Mouse (Mus musculus) hematopoietic stem cell, adult 5-6 weeks (primary cell): ENCODE results near the gene Rsph1. TPM values are rescaled to one million over a fixed set of nuclear protein-coding genes. Genes with fewer than 3 reads are reported as not detected.

Experiments
- ATAC-seq, 2 experiments: fragments of 125-278 bp in 1 of 2; replicated peaks in 1 of 2; 2 replicates each; pipeline ENCODE4 v1.8.0; 2016 to 2017; ENCODE audit warnings: inconsistent platforms in 2 of 2, mild to moderate bottlenecking in 2 of 2, moderate number of reproducible peaks in 2 of 2, low read depth in 1 of 2, moderate TSS enrichment in 1 of 2; ENCODE audit not compliant: low FRiP score in 2 of 2, poor library complexity in 2 of 2, severe bottlenecking in 2 of 2, insufficient read depth in 1 of 2, low TSS enrichment in 1 of 2
- total RNA-seq: library from RNA; stranded (forward); fragments of 172-1452, 232-1000 nt; gene quantifications from 2 replicates; pipeline ENCODE4 v1.2.3, GENCODE M21; 2017

Rsph1 gene
- total RNA-seq, 1 experiment from 2014 or later = 2.9 TPM

DNA sequence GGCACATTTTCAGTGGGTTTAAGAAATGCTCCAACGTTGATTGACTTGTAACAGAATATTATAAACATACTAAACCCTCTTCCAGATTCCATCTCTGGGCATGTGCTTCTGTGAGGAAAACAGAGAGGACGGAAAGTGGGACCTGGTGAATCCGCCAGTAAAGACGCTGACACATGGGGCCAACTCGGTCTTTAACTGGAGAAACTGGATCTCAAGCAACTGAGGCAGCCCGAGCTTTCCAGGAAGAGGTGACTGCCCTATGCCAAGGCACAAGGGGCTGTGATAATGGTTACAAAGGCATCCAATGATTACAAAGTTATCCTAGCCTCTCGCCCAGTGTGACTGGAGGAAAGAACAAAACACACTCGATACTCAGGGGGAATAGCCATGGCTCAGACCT is 36.0 kb downstream of the Rsph1 start:
- ATAC-seq = no peak

DNA sequence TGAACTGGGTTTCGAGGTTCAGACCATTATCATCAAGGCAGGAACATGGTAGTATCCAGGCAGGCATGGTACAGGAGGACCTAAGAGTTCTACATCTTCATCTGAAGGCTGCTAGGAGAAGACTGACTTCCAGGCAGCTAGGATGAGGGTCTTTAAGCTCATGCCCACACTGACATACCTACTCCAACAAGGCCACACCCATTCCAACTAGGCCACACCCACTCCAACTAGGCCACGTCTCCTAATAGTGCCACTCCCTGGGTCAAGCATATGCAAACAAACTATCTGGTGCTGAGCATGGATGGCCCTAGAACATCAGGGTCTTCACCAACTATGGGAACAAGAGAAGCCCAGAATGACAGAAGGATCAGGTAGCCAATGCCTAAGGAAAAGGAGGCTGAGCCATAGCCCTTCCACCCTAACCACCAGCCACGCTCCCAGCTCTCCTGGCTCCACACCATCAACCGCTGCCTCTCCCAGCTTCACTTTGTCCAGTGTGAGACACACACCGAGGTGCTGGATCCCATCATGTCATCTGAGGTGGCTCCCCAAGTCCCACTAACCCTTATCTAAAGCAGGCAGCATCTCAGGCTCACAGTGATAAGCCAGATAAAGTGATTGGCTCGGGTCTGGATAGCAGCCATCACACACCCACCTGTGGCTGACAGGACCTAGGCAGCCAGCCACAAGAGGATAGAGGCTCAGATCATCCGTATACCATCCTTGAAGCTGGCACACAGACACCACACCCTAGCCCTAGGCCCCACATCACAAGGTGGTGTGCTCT is 38.8 kb downstream of the Rsph1 start:
- ATAC-seq = no peak

DNA sequence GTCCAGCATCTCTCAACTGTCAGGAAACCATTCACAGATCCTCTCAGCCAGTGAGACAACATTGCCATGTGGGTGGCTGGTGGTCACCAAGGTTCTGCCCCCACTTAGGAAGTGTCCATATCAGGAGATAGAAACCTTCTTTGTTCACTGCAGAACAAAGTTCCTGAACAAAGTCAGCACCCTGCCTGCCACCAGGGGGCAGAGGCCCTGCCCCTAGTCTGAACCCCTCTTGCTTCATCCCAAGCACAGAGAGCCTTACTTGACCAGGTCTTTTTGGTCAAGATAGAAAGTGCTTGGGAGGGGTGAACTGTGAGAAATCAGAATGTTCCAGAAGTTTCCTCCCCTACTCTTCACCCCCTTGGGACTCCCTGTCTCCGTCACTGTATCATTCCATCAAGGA is 41.3 kb downstream of the Rsph1 start:
- no peak for ATAC-seq

DNA sequence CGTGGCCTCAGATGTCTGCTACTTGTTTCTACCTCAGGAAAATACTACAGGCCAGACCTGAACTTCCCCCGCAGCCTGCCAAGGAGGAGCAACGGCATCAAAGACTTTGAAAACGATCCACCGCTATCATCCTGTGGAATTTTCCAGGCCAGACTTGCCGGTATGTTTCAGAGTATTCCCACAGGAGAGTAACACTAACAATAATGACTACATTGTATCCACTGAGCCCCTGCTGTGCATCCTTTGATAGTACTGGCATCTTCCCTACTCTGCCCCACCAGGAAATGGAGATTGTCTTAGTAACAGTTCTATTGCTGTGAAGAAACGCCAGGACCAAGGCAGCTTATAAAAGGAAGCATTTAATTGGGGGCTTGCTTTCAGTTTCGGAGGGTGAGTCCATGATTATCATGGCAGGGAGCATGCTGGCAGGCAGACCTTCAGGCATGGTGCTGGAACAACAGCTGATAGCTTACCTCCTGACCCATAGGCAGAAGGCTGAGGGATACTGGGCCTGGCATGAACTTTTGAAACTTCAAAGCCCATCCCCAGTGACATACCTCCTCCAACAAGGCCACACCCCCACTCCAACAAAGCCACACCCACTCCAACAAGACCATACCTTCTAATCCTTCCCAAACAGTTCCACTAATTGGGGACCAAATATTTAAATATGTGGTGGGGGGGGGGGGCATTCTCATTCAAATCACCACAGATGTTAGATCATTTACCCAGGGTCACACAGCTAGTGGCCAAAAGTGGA is 44.8 kb downstream of the Rsph1 start:
- no peak for ATAC-seq

DNA sequence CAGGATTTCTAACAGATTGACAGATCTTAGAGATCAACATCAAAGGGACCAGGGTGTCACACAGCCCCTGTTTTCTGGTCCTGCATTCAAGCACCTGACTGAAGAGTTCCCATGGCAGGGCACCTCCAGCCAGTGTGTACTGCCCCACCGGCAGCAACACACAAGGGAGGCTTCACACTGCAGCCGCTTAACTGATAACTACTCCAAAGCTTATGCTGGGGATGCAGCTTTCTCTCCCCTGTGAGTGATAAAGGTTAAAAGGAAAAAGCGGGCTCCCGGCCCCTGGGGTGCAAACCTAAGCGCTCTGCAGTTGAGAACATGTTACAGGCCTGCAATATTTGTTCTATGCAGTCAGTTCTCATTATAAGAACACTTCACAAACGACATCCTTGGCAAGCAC is 45.4 kb downstream of the Rsph1 start:
- ATAC-seq = no peak

DNA sequence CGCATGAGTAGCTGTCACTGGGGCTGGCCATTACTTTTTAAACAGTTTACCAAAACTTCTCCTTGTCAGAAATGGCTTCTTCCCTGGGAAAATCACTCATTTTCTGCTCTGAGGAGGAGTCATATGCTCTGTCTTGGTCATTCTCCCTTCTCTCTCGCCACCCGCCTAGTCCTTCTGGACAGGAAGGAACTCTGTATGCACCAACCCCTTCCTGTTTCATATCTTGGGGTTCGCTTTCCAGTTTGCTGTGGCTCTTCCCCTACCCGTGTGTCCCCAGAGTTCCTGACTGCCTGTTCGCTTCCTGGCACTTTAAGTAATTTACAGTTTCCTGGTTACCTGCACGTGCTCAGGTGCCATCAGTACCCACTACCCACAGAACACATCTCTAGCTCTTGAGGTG is 50.3 kb downstream of the Rsph1 start:
- ATAC-seq = no peak

DNA sequence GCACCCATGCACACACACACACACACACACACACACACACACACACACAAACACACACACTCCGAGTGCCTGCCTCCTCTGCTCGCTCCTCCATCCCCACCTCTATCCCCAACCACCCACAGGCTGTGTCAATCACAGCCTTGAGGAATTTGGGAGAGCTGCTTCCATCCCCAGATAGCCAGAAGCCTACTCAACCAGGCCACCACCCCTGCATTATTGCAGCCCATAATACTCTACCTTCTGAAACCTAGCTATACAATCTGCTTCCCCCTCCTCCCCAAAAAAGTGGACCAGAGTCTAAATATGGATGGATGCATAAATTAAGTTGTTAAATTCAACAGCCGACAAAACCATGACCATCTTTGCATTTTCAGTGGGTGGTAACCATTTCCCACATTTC is 50.8 kb downstream of the Rsph1 start:
- no peak for ATAC-seq

DNA sequence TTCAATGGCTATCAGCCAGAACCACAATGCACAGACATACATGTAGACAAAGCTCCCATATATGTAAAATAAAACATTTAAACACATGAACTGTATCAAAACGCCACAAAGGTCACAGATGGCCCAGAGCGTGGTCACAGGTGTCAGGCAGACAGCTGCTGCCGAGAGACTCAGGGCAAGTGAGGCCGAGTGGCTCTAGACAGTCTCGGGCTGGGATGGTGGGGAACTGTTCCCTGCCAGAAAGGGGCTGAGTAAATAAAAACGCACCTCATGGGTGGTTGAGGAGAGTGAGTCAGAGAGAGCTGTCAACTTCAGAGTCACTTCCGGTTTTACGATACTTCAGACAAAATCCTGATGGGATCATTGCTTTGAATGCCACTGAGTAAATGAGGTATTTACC is 52.6 kb downstream of the Rsph1 start:
- no peak for ATAC-seq

DNA sequence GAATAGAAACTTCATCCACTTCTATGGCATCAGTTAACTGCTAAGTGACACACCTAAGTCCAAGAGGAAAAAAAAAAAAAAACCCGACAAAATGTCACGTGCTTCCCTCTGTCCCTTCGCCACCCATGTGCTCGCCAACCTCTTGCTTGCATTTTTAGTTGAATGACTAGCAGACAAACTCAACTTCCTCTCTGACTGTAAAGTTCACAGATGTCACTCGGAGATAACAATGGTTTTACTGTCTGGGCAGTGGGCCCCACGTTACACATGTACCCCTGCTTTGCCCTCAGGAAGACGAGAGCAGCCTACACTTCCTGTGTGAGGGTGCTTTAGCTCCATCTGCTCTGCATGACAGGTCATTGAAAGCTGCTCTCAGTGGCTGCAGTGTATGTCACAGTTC is 53.3 kb downstream of the Rsph1 start:
- ATAC-seq = peak; percentile 87 to 90

DNA sequence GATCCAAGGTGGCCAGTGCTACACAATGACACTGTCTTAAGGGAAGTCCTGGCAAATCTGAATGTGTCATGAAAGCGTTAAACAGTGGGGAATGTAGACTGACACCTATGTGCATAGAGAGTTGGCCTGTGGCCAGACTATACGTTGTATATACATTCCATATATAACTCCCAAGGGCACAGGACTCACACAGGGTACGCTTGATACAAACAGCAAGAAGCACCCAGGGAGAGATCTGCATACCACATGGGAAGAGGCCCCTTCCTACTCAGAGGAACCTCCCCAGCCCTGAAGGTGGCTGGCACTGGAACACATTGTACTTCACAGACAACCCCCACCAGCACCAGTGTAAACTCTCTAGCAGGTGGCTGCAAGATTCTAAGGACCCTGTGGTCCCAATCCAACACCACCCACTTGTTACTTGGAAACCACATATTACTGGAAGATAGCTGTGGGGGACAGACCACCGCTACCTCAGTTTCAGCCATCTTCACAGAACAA is 54.3 kb downstream of the Rsph1 start:
- no peak for ATAC-seq

DNA sequence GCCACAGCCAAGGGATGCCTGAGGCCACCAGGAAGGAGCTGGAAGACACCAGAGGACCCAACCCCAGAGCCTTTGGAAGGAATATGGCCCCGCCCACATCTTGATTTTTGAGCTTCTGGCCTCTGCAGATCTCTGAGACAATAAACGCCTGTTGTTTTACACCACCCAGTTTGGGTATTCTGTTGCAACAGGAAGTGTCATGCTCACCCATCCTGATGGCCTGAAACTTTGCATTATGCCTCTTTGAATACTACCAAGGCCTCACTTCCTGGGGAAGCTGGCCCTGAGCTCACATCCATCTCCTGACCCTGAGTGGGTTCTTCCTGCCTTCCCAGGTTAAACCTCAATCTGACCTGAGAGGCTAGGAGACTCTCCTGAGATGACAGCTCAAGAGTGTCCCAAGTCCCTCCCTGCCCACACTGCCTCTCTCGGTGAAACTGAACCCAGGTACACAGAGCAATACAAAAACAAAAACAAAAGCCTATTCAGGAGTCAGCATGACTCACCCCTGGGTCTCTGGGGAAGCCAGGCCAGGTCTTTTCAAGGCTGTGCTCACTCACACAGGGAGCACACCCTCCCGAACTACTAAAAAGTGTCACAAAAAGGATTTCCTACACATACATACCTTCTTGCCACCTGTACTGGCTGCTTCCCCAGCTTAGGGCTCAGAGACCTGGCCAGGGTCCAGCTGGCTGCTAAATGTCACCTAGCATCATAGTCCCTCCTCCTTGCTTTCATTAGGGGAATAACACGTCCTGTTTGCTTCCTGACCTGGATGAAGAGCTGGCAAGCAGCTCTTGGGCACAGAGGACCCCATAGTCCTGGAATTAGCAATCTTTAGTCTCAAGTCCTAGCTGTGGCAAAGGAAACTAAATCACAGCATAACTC is 60.9 kb downstream of the Rsph1 start:
- peak in 1 of 2 experiments; percentile 21; a peak in 1 of 4 replicates for ATAC-seq

DNA sequence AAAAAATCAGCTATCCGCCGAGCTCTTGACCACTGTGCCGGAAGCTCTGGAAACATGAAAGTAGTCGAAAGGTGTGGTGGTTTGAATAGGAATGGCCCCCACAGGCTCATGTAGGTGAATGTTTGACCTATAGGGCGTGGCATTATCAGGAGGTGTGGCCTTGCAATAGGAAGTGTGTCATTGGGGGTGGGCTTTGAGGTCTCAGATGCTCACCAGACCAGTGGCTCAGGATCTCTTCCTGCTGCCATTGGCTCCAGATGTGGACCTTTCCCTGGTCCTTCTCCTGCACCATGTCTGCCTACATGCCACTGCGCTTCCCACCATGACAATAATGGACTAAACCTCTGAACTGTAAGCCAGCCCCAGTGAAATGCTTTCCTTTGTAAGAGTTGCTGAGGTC is 65.3 kb downstream of the Rsph1 start:
- no peak for ATAC-seq

DNA sequence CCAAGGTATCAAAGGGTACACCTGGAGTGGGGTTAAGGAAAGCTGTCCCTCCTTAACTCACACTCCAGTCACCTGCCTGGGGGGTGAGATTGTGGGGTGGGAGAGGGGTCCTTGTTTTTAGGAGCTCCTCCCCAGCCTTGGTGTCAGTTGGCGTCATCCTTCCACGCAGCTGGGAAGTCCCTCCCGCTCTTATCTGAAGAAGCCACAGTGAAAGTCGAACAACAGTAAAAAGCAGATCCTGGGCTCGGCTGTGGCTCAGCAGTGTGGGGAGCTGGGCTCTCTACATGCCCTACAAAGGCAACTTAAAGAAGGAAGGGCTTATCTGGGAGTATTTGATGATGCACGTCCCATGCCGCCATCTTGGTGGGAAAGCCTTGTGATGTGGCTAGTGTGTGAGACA is 66.9 kb downstream of the Rsph1 start:
- no peak for ATAC-seq

DNA sequence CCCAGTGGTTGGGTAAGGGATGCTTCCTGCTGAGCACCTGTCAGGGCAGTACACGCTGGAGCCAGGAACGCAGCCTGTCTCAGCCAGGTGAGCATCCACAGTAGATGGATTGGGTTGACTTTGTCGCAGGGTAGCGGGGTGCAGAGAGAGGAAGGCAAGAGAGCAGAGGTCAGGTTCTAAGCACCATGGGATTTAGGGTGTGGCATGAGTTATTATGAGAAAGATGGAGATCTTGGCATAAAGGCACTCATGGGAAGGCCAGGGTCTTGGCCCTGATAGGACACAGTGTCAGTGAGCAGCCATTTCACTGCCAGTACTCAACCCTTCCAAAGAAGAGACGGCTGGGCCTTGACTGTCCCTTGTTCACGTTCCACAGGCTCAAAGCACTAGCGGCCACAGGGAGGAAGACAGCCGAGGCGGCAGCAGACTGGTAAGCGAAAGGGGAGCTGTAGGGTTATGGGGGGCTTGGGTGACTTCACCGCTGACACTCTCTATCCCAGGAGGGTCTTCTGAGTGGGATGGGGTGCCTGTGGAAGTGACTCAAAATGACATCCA is 67.7 kb downstream of the Rsph1 start:
- ATAC-seq = no peak

DNA sequence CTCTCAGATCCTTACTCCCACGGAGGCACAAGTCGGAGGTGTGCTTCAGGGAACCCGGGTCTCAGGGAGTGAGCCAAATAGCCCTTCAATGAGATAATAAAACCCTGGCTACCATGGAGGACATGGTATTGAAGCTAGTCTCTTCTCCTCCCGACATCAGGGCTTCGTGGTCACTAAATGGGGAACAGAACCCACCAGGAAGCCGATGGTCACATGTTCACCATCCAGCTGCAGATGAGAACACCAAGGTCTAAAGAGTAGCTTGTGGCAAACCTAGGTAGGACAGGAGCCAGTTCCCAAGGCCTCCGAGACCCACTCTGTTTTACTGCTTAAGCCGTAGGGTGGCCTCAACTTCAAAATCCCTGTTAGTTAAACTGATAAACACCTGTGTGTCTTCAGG is 68.5 kb downstream of the Rsph1 start:
- ATAC-seq = 0 out of 4 replicates have a peak, but pooled peaks of 1 of the 2 experiments have one; percentile 4

DNA sequence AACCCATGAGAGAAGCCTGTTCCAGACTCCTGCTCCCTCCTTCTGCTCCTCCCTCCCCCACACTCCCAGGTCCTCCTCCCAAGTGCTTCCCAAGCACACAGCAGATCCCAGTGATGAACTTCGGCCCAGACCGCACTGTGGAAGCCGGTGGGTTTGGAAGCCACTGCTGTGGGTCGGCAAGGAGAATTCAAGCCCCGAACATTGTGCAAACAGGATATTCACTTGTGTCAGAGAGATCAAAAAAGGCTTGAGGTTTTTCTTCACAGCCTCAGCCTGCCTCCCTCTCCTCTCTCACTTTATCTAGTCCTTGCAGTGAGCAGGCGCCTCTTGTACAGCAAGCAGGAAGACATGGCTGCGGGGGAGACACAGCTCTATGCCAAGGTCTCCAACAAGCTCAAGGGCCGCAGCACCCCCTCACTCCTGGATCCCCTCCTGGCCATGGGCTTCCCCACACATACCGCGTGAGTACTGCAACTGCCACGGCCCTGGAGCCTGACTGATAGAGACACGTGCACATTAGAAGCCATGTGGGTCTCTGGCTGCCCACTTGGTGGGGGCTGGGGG is 69.3 kb downstream of the Rsph1 start, which contains the start of gene Ubash3a:
Gene Ubash3a (plus strand): TSS at position 103 of the 564 bp plus-strand sequence.
- peak; percentile 44 to 63; a peak in 2 of 4 replicates for ATAC-seq
